Mouse (Mus musculus) cerebellum, adult 11 months (tissue): Measurements from ENCODE around the gene Myh10.

Source experiments
- DNase-seq: peaks from one replicate; pipeline ENCODE4 v3.0.0; 2022

The Myh10 gene

DNA sequence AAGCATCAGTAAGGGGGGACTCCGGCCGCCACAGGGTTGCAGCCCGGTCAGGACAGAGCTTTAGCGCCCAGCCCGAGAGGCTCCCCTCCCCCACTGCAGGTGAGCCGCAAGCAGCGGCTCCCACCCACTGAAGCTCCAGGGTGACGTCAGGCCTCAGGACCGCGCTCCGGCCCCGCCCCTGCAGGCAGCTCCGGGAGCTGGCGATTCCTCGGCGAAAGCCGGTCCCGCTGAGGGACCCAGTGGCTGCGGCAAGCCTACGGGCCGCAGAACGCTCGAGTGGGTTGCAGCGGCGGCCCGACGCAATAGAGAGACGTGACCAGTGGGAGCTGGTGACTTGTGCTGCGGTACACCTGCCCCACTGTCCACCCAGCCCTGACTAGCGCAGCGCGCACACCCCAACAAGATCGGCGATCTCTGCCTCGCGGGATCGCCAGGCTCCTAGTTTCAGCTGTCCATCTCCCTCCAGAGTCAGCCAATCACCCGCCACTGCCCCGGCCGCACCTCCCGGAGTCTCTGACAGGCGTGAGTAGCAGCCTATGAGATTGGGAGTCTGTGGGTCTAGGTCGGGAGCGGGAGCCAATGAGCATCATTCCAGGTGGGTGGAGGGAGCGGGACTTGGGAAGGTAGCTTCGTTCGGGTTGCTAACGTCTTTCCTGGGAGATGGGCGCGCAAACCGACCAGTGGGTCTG lies at the start of gene Myh10:
Myh10 (plus strand) TSS at position 239 of the 689 bp plus-strand sequence.
- DNase-seq, result peak; percentile 98

DNA sequence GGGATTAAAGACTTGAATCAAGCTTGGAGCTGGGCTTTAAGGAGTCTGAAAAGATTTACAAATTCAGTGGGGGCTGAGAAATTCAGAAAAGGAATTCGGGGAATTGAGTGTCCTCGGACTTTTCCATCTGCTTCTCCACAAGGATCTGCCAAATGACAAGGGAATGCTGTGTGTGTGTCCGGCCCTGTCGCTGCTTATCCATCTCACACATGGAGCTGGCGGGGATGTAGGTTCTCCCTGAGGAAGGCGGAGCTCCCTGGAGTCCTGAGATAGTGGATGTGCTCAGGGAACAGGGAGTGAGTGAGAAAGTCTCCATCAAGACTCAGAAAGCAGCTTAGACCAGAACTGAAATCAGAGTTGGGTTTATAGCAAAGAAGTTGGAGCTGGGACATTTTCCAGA lies 46.6 kb upstream of the Myh10 start:
- no peak for DNase-seq

DNA sequence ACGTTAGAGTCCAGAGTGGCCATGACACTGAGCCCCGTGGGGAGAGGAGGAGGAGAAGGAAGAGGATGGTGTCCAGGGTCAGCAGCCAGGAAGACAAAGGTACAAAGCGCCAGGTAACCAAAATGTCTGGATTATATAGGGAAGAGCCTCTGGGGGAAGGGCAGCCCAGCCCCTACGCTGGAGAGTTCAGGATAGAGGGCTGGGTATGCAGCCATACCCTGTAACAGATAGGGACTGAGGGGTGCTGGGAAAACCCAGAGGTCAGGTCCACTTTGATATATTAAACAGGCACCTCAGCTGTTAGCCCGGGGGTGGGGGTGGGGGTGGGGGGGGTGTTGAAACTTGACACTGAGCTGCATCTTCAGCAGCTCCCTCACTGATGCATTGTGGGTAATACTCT lies 43.6 kb upstream of the Myh10 start:
- no peak for DNase-seq

DNA sequence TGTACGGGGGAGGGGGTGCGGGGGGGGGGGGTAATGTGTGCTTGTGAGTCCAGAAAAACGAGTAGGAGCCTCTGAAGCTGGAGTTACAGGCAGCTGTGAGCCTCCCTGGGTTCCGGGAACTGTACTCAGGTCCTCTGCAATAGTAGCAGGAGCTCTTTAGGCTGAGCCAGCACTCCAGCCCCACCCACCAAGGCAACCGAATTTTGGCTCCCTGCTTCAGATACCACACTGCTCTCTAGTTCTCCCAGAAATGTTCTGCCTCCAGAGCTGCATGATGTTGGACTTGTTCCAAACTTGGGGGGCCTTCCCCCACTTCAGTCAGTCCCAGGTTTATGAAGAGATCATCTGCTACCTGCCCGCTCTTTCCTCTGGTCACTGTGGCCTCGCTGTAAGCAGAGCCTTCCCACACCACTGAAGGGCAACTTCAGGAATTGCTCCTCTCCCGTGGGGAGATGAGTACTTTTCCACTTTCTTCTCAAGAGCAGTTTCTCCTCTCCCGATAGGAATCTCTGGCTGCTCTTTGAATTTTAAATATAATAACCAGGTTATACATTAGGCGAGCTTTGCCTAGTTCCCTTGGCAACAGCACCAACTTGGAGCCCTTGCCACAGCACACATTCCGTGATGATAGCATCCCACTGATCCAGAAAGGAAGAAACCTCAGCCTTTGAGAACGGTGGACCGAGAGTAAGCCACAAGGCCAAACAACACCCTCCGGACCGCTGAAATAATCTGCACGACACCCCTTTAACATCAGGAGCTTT lies 42.8 kb upstream of the Myh10 start:
- DNase-seq, result no peak

DNA sequence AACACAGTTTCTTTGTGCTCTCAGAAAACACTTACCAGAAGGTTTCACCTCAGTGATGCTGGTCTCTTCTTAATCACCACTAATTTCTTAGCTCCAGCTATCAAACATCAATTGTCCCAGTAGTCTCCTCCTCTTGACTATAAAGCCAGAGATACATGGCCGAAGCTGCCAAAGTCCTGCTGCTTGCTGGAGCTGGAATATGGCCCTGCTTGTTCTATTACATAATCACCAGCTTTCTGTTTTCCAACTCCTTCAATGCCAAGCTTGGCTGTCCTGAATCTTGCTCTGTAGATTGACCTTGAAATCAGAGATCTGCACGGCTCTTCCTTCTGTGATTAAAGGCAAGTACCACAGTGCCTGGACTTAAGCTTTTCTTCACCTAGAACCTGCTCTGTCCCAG lies 39.8 kb upstream of the Myh10 start:
- DNase-seq, result peak; percentile 20

DNA sequence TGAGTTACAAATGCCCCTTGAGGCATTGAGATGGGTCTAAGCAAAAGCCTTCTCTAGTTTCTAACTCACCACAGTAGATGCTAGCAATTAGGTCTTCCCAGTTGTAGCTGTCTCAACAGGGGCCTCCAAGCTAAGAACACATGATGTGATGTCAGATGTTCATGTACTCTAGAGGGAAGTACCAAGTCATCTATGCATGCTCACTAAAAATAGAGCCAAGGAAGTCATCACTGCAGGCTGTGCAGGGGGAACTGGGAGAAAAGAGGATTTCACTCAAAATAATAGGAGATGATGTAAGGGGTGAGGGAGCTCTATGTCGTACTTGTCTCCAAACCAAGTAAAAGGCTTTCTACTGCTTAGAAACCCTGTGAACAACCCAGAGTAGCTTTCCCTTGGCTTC lies 35.8 kb upstream of the Myh10 start:
- no peak for DNase-seq

DNA sequence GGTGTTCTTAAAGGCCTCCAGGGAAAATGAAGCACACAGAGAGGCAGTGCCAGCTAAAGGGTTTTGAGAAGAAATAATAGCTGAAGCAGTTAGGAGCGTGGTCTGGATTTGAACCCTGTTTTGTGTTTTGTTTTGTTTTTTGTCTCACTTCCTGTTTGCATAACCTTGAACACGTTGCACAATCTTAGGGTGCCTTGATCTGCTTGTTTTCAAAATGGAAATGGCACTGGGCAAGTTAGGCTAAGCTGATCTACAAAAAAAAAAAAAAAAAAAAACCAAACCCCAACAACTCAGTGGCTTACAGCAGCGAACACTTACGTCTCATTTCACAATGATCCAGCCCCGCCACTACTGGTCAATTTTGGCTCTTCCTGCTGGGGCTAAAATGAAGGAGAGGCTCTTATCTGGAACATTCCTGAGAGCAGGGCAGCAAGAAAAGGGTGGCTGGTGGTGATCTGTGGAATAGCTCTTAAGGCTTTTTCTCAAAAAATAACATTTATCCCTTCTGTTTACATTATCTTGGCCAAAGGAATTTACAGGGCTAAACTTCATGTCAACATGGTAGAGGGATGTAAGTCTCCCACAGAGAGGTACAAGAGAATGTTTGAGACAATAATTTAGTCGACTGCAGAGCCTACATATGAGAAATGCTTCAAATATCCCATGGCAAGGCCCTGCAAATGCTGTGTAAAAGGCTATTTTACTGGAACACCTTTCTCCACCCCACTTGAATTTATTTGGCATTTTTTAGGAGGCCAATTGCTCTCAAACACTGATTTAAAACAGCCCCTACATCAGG lies 34.3 kb upstream of the Myh10 start:
- DNase-seq, result no peak

DNA sequence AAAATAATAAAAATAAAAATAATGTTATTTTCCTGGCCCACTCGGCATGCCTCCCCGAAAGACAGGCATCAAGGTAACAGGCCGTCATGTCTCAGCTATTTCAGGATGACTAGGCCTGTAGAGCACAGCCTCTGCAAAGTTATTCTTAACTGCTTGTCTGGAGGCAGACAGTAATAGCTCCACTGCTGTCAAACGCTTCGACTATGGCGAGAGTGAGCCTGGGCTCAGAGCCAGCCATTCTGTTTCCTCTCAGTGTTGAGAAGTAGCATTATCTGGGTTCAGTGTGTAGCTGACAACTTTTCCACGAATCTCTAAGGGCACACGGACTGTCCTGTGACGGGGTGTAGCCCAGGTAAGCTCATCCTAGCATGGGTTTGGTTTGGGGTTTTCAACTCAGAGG lies 33.5 kb upstream of the Myh10 start:
- no peak for DNase-seq

DNA sequence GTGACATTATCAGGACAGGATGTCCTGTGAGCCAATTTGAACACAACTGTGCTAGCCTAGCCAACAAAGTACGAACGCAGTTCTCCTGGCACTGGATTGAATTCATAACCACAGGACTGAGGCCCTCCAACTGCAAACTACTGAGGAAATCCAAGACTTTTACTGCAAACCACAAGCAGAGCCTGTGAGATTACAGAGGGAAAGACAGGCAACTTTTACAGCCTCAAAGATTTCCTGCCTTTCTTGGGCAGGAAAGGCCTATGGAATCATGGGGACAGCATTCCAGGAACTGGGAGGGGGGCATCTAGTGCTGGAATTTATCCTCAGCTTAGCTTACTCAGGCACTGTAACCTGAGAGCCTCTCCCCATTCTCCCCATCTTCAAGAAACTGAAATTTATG lies 26.0 kb upstream of the Myh10 start:
- no peak for DNase-seq

DNA sequence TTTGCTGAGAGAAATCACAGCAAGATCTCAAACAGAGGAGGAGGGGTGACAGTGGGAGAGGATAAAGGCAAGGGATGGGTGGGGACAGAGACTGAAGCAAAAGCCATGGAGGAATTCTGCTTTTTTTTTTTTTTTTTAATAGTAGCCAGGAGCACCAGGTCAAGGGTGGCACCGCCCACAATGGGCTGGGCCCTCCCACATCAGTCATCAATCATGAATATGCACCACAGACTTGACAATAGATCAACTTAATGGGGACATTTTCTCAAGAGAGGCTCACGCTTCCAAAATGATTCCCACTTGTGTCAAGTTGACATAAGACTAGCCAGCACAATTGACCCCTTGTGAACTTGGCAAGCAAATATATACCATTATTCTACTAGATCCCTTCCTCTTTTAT lies 25.1 kb upstream of the Myh10 start:
- DNase-seq, result no peak

DNA sequence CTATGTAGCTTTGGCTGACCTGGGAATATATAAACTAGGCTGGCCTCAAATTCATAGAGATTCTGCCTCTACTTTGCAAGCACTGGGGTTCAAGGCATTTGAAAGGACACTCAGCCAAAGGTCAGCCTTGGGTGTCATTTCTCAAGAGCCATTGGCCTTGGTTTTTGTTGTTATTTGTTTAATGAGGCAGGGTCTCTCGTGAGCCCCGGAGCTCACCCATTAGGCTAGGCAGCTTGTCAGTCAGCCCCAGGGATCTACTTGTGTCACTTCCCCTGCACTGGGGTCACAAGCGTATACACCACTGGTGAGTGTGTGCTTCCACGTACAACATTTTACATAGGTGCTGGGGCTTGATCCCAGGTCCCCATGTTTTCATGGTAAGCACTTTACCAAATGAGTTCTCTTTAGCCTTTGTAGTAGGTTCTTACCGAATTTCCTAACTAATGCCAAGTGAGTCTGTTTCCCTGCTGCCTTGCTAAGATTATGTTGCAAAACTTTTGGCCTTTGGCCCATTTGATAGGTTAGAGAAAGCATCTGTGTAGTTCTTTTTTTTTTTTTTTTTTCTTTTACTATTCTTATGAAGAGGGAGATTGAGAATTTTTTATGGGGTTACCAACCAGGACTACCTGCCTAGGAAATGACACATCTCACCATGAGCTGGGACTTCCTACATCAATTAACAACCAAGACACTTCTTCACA lies 18.9 kb upstream of the Myh10 start:
- no peak for DNase-seq

DNA sequence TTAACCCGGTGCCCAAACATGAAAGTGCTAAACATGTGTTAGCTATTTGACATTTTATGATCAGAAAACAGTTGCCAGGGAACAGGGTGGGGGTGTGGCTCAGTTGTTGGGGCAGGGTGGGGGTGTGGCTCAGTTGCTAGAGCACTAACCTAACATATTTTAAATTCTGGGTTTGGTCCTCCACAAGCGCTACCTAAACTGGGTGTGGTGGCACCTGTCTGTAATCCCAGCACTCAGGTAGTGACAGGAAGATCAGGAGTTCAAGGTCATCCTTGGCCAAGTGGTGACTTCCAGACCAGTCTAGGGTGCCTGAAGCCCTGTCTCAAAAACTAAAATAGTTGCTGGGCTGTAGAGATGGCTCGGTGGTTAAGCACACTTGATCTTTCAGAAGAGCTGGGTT lies 17.3 kb upstream of the Myh10 start:
- DNase-seq, result no peak

DNA sequence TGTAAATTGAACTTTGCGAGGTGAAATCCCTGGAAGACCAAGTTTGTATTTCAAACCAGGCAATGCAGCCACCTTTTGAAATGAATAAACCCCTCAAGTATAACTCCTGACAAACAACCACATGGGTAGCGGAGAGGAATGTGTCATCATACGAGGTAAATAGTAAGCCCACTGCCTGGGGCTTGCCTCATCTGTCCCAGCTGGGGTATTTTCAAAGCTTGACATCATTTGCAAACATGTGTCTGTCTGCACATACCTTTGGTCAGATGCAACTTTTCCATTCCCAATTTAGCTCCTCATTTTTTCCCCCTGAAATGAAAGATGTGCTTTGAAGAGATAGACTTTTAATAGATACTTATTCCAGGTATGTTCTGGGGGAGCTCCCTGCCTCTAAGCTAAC lies 16.7 kb upstream of the Myh10 start:
- no peak for DNase-seq

DNA sequence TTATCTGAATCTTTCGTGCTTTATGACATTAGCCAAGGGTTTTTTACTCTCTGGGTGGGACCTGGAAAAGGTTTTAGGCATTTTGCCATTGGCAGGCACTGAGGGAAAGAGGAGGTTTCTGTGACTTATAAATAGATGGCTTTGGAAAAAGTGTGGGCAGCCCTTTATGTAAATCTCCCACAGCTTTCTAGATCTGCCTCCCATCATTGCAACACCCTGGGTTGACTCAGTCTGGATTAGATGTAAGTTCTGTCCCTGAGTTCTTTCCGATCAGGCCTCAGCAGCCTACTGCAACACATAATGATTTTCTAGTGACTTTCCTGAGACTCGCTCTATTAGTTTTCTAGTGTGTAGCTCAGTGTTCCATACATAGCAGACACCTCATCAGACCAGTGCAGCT lies 16.1 kb upstream of the Myh10 start:
- DNase-seq, result no peak

DNA sequence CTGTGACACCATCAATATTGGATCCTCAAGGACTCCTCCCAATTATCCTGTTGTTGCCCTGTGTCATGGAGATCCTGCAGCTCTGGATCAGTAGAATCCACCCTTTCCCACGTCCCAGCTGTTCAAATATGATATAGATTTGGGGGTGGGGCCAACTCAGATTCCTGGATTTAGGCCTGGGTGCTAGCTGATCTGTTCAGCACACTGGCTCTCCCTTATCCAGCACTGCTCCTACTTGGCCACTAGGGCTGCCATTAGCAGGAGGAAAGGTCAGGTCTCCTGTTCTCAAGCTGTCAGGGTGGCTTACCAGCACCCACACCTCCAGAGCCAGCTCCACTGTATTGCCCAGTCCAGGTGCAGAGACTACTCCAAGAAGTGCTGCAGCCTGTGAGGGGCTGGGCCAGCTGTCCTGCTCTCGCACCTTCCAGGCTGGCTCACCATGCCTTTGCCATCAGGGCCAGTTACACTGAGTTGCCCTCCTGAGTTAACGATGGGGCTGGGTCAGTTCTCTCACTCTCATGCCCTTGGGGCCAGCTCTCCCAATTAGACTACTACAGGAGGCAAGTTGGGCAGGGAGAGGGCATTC lies 10.0 kb upstream of the Myh10 start:
- no peak for DNase-seq

DNA sequence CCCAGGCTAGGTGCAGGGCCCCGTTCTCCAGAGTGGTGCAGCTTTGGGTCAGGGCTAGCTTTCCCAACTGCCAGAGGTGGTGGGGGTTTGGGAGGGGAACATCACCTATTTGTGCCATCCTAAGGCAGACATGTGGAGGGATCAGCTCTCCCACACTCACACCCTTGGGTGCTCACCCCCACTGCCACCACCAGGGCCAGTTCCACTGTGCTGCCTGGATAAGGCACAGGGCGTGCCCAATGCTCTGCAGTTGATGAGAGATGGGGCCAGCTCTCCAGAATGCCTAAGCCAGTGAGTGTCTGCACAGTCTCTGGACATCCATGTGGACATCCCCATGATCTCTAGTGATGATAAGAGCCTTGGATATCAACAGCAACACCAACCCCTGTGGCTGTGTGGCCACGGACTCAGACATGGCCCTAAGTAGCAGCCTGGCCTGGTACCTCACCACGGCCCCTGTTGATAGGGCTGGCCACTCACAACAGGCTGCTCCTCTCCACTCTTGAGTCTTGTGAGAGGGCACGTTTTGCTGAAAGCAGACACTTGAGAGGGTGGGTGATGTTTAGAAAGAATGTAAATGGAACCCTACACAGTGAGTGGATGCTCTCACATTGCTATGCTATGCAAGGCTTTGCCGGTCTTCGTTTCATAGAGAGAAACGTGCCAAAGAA lies 9.1 kb upstream of the Myh10 start:
- DNase-seq, result no peak

DNA sequence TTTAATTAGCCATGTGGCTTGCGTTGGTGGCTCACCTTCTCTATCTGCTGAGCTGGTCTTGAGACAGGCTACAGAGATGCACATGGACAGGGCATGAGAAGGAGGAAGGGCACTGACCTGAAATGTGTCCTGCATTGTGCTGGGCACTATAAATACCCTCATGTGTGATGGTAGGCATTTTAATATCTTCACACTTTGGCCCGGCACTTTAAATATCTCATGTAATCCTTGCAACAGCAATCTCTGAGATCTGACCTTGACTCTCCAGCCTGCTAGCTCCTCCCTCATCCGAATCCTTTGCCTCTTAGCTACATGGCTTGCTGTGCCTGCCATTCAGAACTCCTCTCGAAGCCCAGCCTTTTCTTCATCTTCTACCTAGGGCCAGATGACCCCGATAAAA lies 5.4 kb upstream of the Myh10 start:
- DNase-seq, result no peak

DNA sequence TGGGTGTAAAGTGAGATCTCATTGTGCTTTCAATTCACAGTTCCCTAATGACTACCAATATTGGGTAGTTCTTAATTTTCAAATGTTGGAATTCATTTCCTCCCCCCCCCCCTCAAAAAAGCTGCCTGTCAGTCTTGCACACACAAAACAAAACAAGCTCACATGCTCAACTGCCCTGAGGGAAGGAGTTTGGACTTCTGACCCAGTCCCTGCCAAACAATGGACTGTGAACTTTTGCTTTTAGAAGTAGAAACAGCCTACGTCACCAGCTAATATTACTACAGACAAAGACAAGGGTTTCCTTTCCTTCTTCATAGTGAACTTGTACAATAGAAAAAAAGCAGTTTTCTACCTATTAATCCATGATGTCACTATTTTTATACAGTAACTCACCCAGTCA lies 2.1 kb upstream of the Myh10 start:
- DNase-seq, result no peak

DNA sequence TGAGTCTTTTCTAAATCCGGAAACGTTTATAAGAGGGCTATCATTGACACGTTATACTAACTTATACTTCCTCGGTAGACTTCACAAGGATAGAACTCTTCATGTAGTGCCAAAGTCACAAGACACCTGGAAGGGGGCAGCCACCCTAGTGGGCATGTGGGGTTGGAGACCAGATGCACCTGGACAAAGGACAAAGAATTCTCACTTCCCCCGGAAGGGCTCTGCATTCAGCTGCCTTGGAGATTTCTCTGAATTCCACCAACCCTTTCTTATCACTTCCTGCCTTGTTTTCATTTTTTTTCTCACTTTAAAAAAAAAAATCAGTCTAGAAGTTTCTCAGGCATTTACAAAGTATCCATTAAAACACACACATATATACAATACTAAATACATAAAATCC lies 894 bp upstream of the Myh10 start:
- DNase-seq, result no peak

DNA sequence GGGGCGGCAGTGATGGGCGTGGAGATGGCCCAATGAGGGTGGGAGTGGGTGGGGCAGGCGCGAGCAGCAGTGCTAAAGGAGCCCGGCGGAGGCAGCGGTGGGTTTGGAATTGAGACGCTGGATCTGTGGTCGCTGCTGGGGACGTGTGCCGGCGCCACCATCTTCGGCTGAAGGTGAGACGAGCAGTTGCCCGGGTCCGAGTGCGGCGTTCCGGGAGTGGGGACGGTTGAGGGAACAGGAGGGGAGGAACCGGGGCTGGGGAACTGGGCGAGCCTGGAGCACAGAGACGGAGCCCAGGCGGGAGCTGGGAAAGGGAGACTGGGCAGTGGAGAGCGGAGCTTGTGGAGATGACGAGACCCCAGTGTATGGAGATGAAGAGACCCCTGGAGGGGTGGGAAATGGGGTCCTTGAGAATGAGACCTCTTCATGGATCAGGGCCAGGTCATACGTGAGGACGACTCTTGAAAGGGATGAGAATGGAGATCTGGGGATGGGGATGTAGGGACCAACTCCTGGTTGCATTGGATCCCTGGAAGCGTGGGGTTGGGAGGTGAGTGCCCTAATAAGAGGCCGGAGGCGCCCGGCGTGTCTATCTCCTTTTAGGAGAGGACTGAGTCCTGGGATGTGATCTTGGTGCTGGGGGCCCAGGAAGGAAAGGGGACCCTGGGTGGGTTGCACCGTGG lies 792 bp downstream of the Myh10 start:
- no peak for DNase-seq

DNA sequence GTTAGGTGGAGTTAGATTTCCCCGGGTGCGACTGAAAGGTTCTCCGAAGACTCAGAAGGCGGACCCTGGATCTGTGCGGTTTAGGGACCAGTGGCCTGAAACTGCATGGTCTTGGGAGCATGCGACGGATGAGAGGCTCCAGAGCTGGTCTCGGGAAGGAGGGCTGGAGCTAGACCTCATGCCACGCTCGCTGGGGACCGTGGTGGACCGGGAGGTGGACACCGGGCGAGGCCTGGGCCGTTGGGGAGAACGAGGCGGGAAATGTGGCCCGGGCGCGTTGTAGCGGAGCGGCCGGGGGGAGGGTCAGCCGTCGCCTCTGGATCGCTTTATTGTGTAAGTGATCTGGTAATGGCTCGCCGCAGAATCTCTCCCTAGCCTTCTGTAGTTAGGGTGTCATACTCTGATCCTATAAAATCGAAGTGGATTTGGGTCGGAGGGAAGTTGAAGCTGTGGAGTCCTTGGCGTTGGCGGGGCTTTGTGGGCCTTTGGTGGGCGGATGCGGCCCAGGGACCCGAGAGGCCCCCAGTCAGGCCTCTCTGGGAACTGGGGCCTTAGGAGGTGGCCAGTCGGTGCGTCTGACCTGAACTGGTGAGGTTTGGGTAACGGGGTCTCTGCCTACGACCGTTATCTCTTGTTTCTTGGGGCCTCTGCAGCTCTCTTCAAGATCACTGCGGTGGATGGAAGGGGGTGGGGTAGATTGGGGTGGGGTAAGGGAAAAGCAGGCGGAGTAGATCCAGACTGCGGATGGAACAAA lies 1.5 kb downstream of the Myh10 start:
- DNase-seq, result peak; percentile 38
